Mouse (Mus musculus) ZHBTc4 (cell line): Measurements from ENCODE around the gene Fbxo10.
"Not testable (repeated sequence)": the region's sequence is repeated elsewhere in the genome, so short reads cannot be mapped to it uniquely, and the experiment has no call there.

Source experiments
- DNase-seq: peaks from one replicate; pipeline ENCODE4 v3.0.0-alpha.2; 2011; ENCODE audit warnings: low read depth, low spot score

Fbxo10 gene

DNA sequence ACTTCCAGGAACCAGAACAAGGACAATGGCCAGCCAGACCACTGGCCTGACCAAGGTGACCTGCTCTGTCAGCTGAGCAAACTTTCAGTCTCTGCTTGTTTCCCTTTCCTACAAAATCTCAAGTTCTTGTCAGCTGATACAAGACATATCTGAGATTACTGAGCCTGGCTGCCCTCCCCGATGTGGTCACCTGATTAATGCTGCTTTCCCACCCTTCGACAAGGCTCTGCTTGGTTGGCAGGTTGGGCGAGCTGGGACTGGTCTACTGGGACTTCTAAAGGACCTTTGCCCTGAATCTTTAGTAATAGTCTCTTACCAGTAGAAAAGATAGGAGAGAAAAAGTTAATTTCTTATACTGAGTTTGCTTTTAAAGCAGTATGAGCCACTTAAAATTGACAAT is 79.0 kb downstream of the Fbxo10 start:
- DNase-seq = no peak

- no peak for DNase-seq
Measured at GRCm38 (mm10) chr4:45000001-45000400, 84.4 kb downstream of the Fbxo10 start.

DNA sequence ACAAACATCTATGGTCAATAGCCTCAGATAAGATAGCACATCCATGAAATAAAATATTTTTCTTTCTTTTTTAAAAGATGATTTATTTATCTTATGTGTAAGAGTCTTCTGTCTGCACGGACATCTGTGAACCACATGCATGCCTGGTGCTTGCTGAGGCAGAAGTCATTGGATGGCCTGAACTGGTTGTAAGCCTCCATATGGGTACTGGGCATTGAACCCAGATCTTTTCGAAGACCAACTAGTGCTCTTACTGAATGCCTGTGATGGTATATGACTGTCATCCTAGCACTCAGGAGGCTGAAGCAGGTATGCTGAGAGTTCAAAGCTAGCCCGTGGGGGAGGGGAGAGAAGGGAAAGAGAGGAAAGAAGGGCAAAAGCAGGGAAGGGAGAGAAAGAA is 86.3 kb downstream of the Fbxo10 start:
- DNase-seq = no peak

GRCm38 (mm10) chr4:44994776-44995175 is 89.6 kb downstream of the Fbxo10 start:
- peak; percentile 53 for DNase-seq

DNA sequence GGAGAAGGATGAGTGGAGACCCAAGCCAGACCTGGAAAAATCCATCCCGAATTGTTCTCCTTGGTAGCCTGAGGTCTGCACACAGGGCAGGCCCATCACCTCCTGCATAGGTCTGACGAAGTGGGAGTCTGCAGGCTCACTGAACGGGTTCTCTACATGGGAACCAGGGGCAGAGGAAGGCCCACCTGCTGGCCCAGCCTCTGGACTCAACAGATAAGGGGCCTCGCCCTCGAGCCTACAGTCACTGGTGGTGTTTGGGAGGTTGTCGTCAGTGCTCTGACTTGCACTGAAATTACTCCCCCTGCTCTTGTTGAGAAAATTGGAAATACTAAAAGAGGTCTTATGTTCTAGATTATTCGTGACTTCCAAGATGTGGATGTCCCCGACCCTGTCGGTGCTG is 90.6 kb downstream of the Fbxo10 start:
- no peak for DNase-seq

- not testable (repeated sequence) for DNase-seq
Measured at GRCm38 (mm10) chr4:44993179-44993578, 91.2 kb downstream of the Fbxo10 start.

- DNase-seq = not testable (repeated sequence)
Measured at GRCm38 (mm10) chr4:44992330-44992729, 92.1 kb downstream of the Fbxo10 start.

DNA sequence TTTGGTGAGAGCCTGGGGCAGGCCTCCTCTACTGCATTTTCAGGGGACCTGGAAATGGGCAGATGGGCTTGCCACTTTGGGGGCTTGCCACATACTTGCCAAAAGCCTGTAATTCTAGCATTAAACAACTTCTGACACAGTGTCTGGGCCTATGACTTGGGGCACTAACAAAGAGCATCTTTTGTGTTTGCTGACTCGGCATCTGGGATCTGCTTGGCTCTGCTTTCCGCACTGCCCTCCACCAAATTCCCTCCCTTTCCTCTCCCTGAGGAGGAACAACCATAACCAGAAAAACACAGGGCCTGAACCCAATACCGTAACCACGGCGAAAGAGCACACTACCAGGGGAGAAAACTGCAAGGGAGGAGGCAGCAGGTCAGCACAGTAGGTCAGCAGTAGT is 93.8 kb downstream of the Fbxo10 start:
- no peak for DNase-seq
